15 mouse cellular contexts compared by ENCODE assay signal in the genomic region with DNA sequence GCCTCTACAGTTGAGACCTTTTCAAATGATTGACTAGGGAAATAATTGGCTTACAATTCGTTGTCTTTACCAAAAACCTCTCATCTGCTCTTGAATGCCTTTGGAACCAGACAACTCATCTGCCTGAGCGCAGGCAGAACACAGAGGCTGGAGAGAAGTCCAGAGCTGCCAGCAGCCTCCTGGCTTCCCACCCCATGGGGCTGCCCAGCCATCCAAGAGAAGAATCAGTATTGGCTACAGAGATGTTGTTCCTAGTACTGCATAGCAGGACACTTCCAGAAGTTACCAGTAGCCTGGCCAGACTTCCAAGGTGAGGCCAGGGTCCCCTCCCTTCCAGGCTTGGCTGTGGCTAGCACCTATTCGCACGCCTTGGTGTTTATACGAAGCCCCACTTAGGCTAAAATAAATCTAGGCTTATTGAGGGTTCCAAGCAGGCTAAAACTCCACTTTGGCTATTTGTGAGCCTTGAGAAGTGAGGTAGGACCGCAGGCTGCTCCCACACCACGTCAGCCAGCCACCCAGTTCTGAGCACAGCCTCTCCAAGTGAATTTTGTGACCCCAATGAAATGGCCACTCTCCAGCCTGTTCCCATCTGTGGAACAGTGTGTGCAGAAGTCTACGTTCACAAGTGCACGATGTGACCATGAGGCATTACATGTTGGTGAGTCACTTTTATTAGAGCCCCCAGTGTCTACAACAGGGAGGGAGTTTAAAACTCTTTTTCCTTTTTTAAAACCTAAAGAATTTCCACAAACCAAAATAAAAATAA. TPM values are rescaled to one million over a fixed set of nuclear protein-coding genes. Genes with fewer than 3 reads are reported as not detected.
A peak's percentile ranks its signal among the peaks of the same experiment; 100 is the strongest.
DNase-seq lines count a peak whose midpoint lies in the region; ATAC-seq lines count a peak whose summit lies in the region.
"Had no signal": no experiment of that assay in that cellular context is flagged by ENCODE, and none has a peak within 500 bp of the region (broad histone marks: within the 10 kb centered on the region; RNA-seq: fewer than 3 reads in every experiment).

No protein-coding gene starts in this region.

- H3K27ac ChIP-seq in intestine, embryonic 14.5 days (ENCODE audit: low read depth) = peak overlapping the region; percentile 27; the same call in 1 of the 2 replicates
- no peak overlapping the region for H3K27ac ChIP-seq in intestine, embryonic 15.5 days
- H3K27ac ChIP-seq in brown adipose tissue, adult 24 weeks (replicated peaks; ENCODE audit: low read depth, low read length) = peak overlapping the region; percentile 15; the same call in 1 of the 2 replicates
- H3K27ac ChIP-seq: hindbrain, postnatal 0 days; liver, embryonic 15.5 days; macrophage; midbrain, embryonic 15.5 days had no signal

- no peaks in the 10 kb centered on the region for H3K27me3 ChIP-seq in intestine, embryonic 14.5 days (replicated peaks; ENCODE audit: control insufficient read depth, insufficient read depth, low read length)
- no peaks in the 10 kb centered on the region for H3K27me3 ChIP-seq in intestine, embryonic 15.5 days (replicated peaks)
- H3K27me3 ChIP-seq: midbrain, embryonic 15.5 days had no signal

- peaks cover 30% of the 10 kb centered on the region for H3K4me1 ChIP-seq in intestine, embryonic 14.5 days (replicated peaks; ENCODE audit: control insufficient read depth, insufficient read depth, low read length)
- H3K4me1 ChIP-seq in intestine, embryonic 15.5 days (replicated peaks) = peaks cover 29% of the 10 kb centered on the region
- peaks cover 20% of the 10 kb centered on the region for H3K4me1 ChIP-seq in brown adipose tissue, adult 24 weeks (ENCODE audit: control insufficient read depth, insufficient read depth, insufficient read length, low read length)

- no peaks in the 10 kb centered on the region for H3K36me3 ChIP-seq in intestine, embryonic 14.5 days (ENCODE audit: control insufficient read depth, insufficient read depth, low read length)
- no peaks in the 10 kb centered on the region for H3K36me3 ChIP-seq in intestine, embryonic 15.5 days
- H3K36me3 ChIP-seq: liver, embryonic 15.5 days; midbrain, embryonic 15.5 days had no signal

- no peak overlapping the region for H3K4me3 ChIP-seq in intestine, embryonic 14.5 days (ENCODE audit: low read depth, low read length)
- no peak overlapping the region for H3K4me3 ChIP-seq in intestine, embryonic 15.5 days (replicated peaks)
- H3K4me3 ChIP-seq in brown adipose tissue, adult 24 weeks (ENCODE audit: insufficient read depth, low read depth, low read length) = no peak overlapping the region
- H3K4me3 ChIP-seq: liver, embryonic 15.5 days; midbrain, embryonic 15.5 days had no signal

- ATAC-seq in intestine, embryonic 14.5 days (replicated peaks; ENCODE audit: low FRiP score, low TSS enrichment, low read depth) = no peak
- no peak for ATAC-seq in intestine, embryonic 15.5 days
- ATAC-seq: hindbrain, postnatal 0 days; midbrain, embryonic 15.5 days had no signal

- no peak overlapping the region for H3K9ac ChIP-seq in intestine, embryonic 14.5 days (ENCODE audit: low read length)
- no peak overlapping the region for H3K9ac ChIP-seq in intestine, embryonic 15.5 days
- H3K9ac ChIP-seq: liver, embryonic 15.5 days; midbrain, embryonic 15.5 days had no signal

- 70% methylated on average over 9 of the region's 9 CpGs for WGBS in intestine, embryonic 14.5 days
- 69% methylated on average over 9 of the region's 9 CpGs for WGBS in intestine, embryonic 15.5 days

- H3K4me2 ChIP-seq in intestine, embryonic 14.5 days (ENCODE audit: low read length) = no peak overlapping the region
- H3K4me2 ChIP-seq in intestine, embryonic 15.5 days (replicated peaks) = no peak overlapping the region
- H3K4me2 ChIP-seq: liver, embryonic 15.5 days; midbrain, embryonic 15.5 days had no signal

- H3K9me3 ChIP-seq in intestine, embryonic 14.5 days (ENCODE audit: control insufficient read depth, low read length) = no peaks in the 10 kb centered on the region
- no peaks in the 10 kb centered on the region for H3K9me3 ChIP-seq in intestine, embryonic 15.5 days
- H3K9me3 ChIP-seq: liver, embryonic 15.5 days; midbrain, embryonic 15.5 days had no signal

- DNase-seq in intestine, embryonic 14.5 days (ENCODE audit: low spot score) = no peak
- DNase-seq in Muller cell, postnatal 12 days (ENCODE audit: inconsistent ontology term) = peak; percentile 26
- peak; percentile 80 for DNase-seq in skeletal muscle tissue, adult 2 months (ENCODE audit: low read depth, low spot score)
- DNase-seq in thymus, postnatal 14 days = no peak
- no peak for DNase-seq in urinary bladder, adult 2 months (ENCODE audit: low spot score)
- DNase-seq: cerebellum, adult 18-20 months; kidney, postnatal 25 days; right cerebral cortex, postnatal 25 days had no signal

RNA-seq across cellular contexts. Expression of a gene that starts 25.3 kb away (rescaled TPM):
- polyA plus RNA-seq in intestine, embryonic 14.5 days (2014; fragmentation: Nextera tagmentation; extraction: Ambion mirVana) = 3.3 and 3.4 TPM in 2 replicates
- 3.3 and 4.2 TPM in 2 replicates for polyA plus RNA-seq in intestine, embryonic 15.5 days (2015; fragmentation: Nextera tagmentation; extraction: Ambion mirVana)
- 2.9 TPM in 2 replicates for polyA plus RNA-seq in brown adipose tissue, adult 24 weeks (2012; ENCODE audit: insufficient read depth, insufficient read length, missing spikeins)
- polyA plus RNA-seq in urinary bladder, adult 2 months (2012; rRNA removed) = 98.2 and 126 TPM in 2 replicates
- polyA plus RNA-seq: limb, embryonic 11.5 days had no signal

RNA-seq across cellular contexts. Expression of a gene that starts 53.9 kb away (rescaled TPM):
- 159 and 168 TPM in 2 replicates for polyA plus RNA-seq in intestine, embryonic 14.5 days (2014; fragmentation: Nextera tagmentation; extraction: Ambion mirVana)
- polyA plus RNA-seq in intestine, embryonic 15.5 days (2015; fragmentation: Nextera tagmentation; extraction: Ambion mirVana) = 176 and 218 TPM in 2 replicates
- polyA plus RNA-seq in brown adipose tissue, adult 24 weeks (2012; ENCODE audit: insufficient read depth, insufficient read length, missing spikeins) = 84.4 and 166 TPM in 2 replicates
- 131 and 197 TPM in 2 replicates for polyA plus RNA-seq in urinary bladder, adult 2 months (2012; rRNA removed)

Comparison
In these comparisons a context has a peak if more than half of its experiments do, and no peak if none do; other contexts are left out.
1. DNase-seq: peak in Muller cell, postnatal 12 days (single experiment) and skeletal muscle tissue, adult 2 months (single experiment); none in intestine, embryonic 14.5 days (single experiment), thymus, postnatal 14 days (single experiment) and urinary bladder, adult 2 months (single experiment).
2. RNA of a gene that starts 25.3 kb away (polyA plus RNA-seq): 98.2 to 126 TPM in urinary bladder, adult 2 months; 3.3 to 3.4 TPM in intestine, embryonic 14.5 days, 3.3 to 4.2 TPM in intestine, embryonic 15.5 days and 2.9 TPM in brown adipose tissue, adult 24 weeks; every median in the first group is over 10 times any median in the second.